In the genomic region with DNA sequence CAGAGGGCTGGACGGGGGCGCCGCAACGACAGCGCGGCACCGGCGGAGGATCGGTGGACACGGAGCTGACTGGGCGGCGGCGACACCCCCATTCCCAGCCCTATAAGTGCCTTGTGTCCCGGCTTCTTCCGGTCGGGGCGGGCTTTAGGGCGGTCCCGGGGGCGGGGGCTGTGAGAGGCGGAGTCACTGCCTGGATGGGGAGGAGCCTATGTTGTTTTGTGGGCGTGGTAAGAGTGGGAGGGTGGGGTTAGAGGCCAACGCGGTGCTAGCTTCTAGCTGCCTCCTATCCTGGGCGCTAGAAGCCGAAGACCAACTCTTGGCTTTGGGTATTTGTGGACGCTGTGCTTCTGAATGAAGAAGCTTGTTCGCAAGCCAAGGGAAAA, we compare ENCODE assay signal across 8 mouse cellular contexts. TPM values are rescaled to one million over a fixed set of nuclear protein-coding genes. Genes with fewer than 3 reads are reported as not detected.
A peak's percentile ranks its signal among the peaks of the same experiment; 100 is the strongest.
DNase-seq lines count a peak whose midpoint lies in the region; ATAC-seq and TF ChIP-seq lines count a peak whose summit lies in the region.

A gene (minus strand): TSS at position 120 of the 383 bp plus-strand sequence.

- H3K9me3 ChIP-seq in MEL (replicated peaks; ENCODE audit: insufficient read depth, low read length) = no peaks in the 10 kb centered on the region
- H3K9me3 ChIP-seq in forebrain, postnatal 0 days (ENCODE audit: low read length) = no peaks in the 10 kb centered on the region
- H3K9me3 ChIP-seq in neural tube, embryonic 15.5 days (replicated peaks) = no peaks in the 10 kb centered on the region

- DNase-seq in MEL (ENCODE audit: low read depth, low spot score) = peak; percentile 96
- DNase-seq in cerebellum, adult 2 months = peak; percentile 94 to 97
- peak; percentile 90 for DNase-seq in forebrain, postnatal 0 days
- peak; percentile 97 to 99 for DNase-seq in heart, postnatal 36 days
- peak; percentile 95 to 97 for DNase-seq in layer of hippocampus, adult 2 months (ENCODE audit: low spot score in 2 of 2)
- peak; percentile 98 for DNase-seq in lung, adult 2 months
- peak; percentile 98 for DNase-seq in testis, postnatal 10 days (ENCODE audit: low spot score)

- H3K4me3 ChIP-seq in MEL (ENCODE audit: control insufficient read depth in 1 of 2, insufficient read depth in 1 of 2, low read depth in 2 of 2, low read length in 2 of 2) = peak within 1 kb of the TSS; percentile 82 to 97
- H3K4me3 ChIP-seq in cerebellum, adult 2 months (replicated peaks; ENCODE audit: insufficient read depth, low read depth, low read length) = peak within 1 kb of the TSS; percentile 62
- peak within 1 kb of the TSS; percentile 94 for H3K4me3 ChIP-seq in forebrain, postnatal 0 days (ENCODE audit: low read depth, low read length)
- peak within 1 kb of the TSS; percentile 66 for H3K4me3 ChIP-seq in layer of hippocampus, adult 2 months
- H3K4me3 ChIP-seq in lung, adult 2 months (replicated peaks; ENCODE audit: extremely low read depth, low read depth, low read length) = peak within 1 kb of the TSS; percentile 60
- H3K4me3 ChIP-seq in neural tube, embryonic 15.5 days (replicated peaks) = peak within 1 kb of the TSS; percentile 98

- no peak for TF ChIP-seq EP300 in MEL (IDR thresholded peaks at IDR 0.05; ENCODE audit: low read depth in 1 of 2, low read length in 2 of 2)

- intact Hi-C loops in heart, postnatal 36 days (cut with DNase I) = no loop called here

- peaks cover 16% of the 10 kb centered on the region for H3K79me2 ChIP-seq in MEL (ENCODE audit: control insufficient read depth, insufficient read depth, low read length, poor library complexity)

- H3K4me1 ChIP-seq in MEL (ENCODE audit: control insufficient read depth in 1 of 2, insufficient read depth in 2 of 2, low read length in 2 of 2) = peaks cover 6 to 14% of the 10 kb centered on the region in 2 experiments; a peak in 3 of 4 replicates
- H3K4me1 ChIP-seq in cerebellum, adult 2 months (ENCODE audit: control insufficient read depth, insufficient read depth, low read length) = no peaks in the 10 kb centered on the region
- peaks cover 7% of the 10 kb centered on the region; the same call in 1 of the 2 replicates for H3K4me1 ChIP-seq in forebrain, postnatal 0 days (ENCODE audit: insufficient read depth)
- peaks cover 14% of the 10 kb centered on the region for H3K4me1 ChIP-seq in lung, adult 2 months (ENCODE audit: control insufficient read depth, insufficient read depth, low read length)
- peaks cover 15% of the 10 kb centered on the region for H3K4me1 ChIP-seq in neural tube, embryonic 15.5 days

- under 1% methylated on average over 28 of the region's 28 CpGs for WGBS in cerebellum, adult 2 months
- 2% methylated on average over 23 of the region's 28 CpGs for WGBS in forebrain, postnatal 0 days
- WGBS in lung, adult 2 months = under 1% methylated on average over 28 of the region's 28 CpGs
- WGBS in neural tube, embryonic 15.5 days = under 1% methylated on average over 28 of the region's 28 CpGs

- peak within 1 kb of the TSS; percentile 59 for H3K27ac ChIP-seq in MEL (ENCODE audit: control insufficient read depth, low read depth, low read length)
- H3K27ac ChIP-seq in cerebellum, adult 2 months (ENCODE audit: insufficient read depth, low read length) = no peak within 1 kb of the TSS
- 0 out of 2 replicates have a peak within 1 kb of the TSS, but pooled peaks have one; percentile 57 for H3K27ac ChIP-seq in forebrain, postnatal 0 days (ENCODE audit: low read depth, low read length)
- H3K27ac ChIP-seq in layer of hippocampus, adult 2 months = peak within 1 kb of the TSS; percentile 92
- peak within 1 kb of the TSS; percentile 83 for H3K27ac ChIP-seq in neural tube, embryonic 15.5 days (replicated peaks)

- TF ChIP-seq POLR2A in MEL (IDR thresholded peaks at IDR 0.05; ENCODE audit: control insufficient read depth in 1 of 2, insufficient read depth in 1 of 2, low read depth in 1 of 2, low read length in 2 of 2, poor library complexity in 1 of 2) = peak; percentile 91 to 94
- peak; percentile 77 for TF ChIP-seq POLR2A in cerebellum, adult 2 months (IDR thresholded peaks at IDR 0.05; ENCODE audit: borderline replicate concordance, insufficient read depth, low read length)
- TF ChIP-seq POLR2A in lung, adult 2 months (IDR thresholded peaks at IDR 0.05; ENCODE audit: borderline replicate concordance, extremely low read depth, low read depth, low read length) = peak; percentile 86; the same call in 1 of the 2 replicates

- TF ChIP-seq RAD21 in MEL (IDR thresholded peaks at IDR 0.05; ENCODE audit: low read depth, low read length) = no peak

- peak within 1 kb of the TSS; percentile 86 for H3K4me2 ChIP-seq in forebrain, postnatal 0 days (ENCODE audit: low read depth)
- peak within 1 kb of the TSS; percentile 63 for H3K4me2 ChIP-seq in neural tube, embryonic 15.5 days

- no peak for TF ChIP-seq CTCF in MEL (IDR thresholded peaks at IDR 0.05 in 2 of 3, conservative IDR thresholded peaks at IDR 0.05 in 1 of 3; ENCODE audit: control insufficient read depth in 1 of 3, insufficient read depth in 1 of 3, low read depth in 2 of 3, low read length in 3 of 3, poor library complexity in 1 of 3, severe bottlenecking in 1 of 3)
- TF ChIP-seq CTCF in cerebellum, adult 2 months (IDR thresholded peaks at IDR 0.05; ENCODE audit: borderline replicate concordance, insufficient read depth, low read depth, low read length) = no peak
- no peak for TF ChIP-seq CTCF in forebrain, postnatal 0 days (IDR thresholded peaks at IDR 0.05; ENCODE audit: low read depth)
- no peak for TF ChIP-seq CTCF in layer of hippocampus, adult 2 months (conservative IDR thresholded peaks at IDR 0.05)
- TF ChIP-seq CTCF in lung, adult 2 months (IDR thresholded peaks at IDR 0.05; ENCODE audit: insufficient read depth, low read length) = no peak

- H3K9ac ChIP-seq in MEL (ENCODE audit: control insufficient read depth, low read depth, low read length, poor library complexity, severe bottlenecking) = peak within 1 kb of the TSS; percentile 89
- peak within 1 kb of the TSS; percentile 76 for H3K9ac ChIP-seq in forebrain, postnatal 0 days
- peak within 1 kb of the TSS; percentile 74 for H3K9ac ChIP-seq in neural tube, embryonic 15.5 days (replicated peaks)

- peaks cover 0 to 19% of the 10 kb centered on the region in 2 experiments; a peak in 2 of 4 replicates for H3K36me3 ChIP-seq in MEL (ENCODE audit: control insufficient read depth in 1 of 2, insufficient read depth in 2 of 2, low read length in 2 of 2)
- no peaks in the 10 kb centered on the region for H3K36me3 ChIP-seq in forebrain, postnatal 0 days (ENCODE audit: insufficient read depth)
- no peaks in the 10 kb centered on the region for H3K36me3 ChIP-seq in neural tube, embryonic 15.5 days

- H3K27me3 ChIP-seq in MEL (ENCODE audit: control insufficient read depth in 1 of 2, insufficient read depth in 2 of 2, low read length in 2 of 2) = no peaks in the 10 kb centered on the region
- no peaks in the 10 kb centered on the region for H3K27me3 ChIP-seq in cerebellum, adult 2 months (ENCODE audit: control insufficient read depth, insufficient read depth, low read length)
- H3K27me3 ChIP-seq in forebrain, postnatal 0 days (ENCODE audit: insufficient read depth, low read length) = no peaks in the 10 kb centered on the region
- H3K27me3 ChIP-seq in neural tube, embryonic 15.5 days (replicated peaks) = no peaks in the 10 kb centered on the region

- ATAC-seq in forebrain, postnatal 0 days = peak; percentile 98
- ATAC-seq in neural tube, embryonic 15.5 days (ENCODE audit: low FRiP score) = peak; percentile 99

TF ChIP-seq in MEL, 35 proteins besides CTCF, POLR2A, EP300 and RAD21 (continues in another document):
- 0 out of 2 replicates have a peak, but pooled peaks have one; percentile 4 for TF ChIP-seq MXI1 (IDR thresholded peaks at IDR 0.05; ENCODE audit: low read depth, low read length)
- peak; percentile 93 for TF ChIP-seq POLR2AphosphoS2 (IDR thresholded peaks at IDR 0.05; ENCODE audit: low read length)
- no peak for TF ChIP-seq RCOR1 (IDR thresholded peaks at IDR 0.05; ENCODE audit: low read depth, low read length)
- TF ChIP-seq MAZ (IDR thresholded peaks at IDR 0.05; ENCODE audit: low read depth, low read length) = peak; percentile 87
- TF ChIP-seq ZC3H11A (IDR thresholded peaks at IDR 0.05; ENCODE audit: low read depth, low read length) = no peak
- no peak for TF ChIP-seq KAT2A (conservative IDR thresholded peaks at IDR 0.05; ENCODE audit: low read depth, low read length)
- peak; percentile 92 for TF ChIP-seq TBP (IDR thresholded peaks at IDR 0.05; ENCODE audit: low read depth, low read length)
- peak; percentile 94 for TF ChIP-seq ELF1 (IDR thresholded peaks at IDR 0.05; ENCODE audit: low read depth, low read length)
- peak; percentile 96 for TF ChIP-seq ZMIZ1 (IDR thresholded peaks at IDR 0.05; ENCODE audit: low read depth, low read length)
- TF ChIP-seq USF1 (IDR thresholded peaks at IDR 0.05; ENCODE audit: low read depth, low read length) = 0 out of 2 replicates have a peak, but pooled peaks have one; percentile 31
- TF ChIP-seq MAX (IDR thresholded peaks at IDR 0.05; ENCODE audit: low read length) = peak; percentile 46; the same call in 1 of the 2 replicates
- no peak for TF ChIP-seq GABPA (IDR thresholded peaks at IDR 0.05; ENCODE audit: low read depth, low read length)
- TF ChIP-seq ZKSCAN1 (IDR thresholded peaks at IDR 0.05; ENCODE audit: low read depth, low read length) = no peak
- peak; percentile 65 for TF ChIP-seq TCF12 (IDR thresholded peaks at IDR 0.05; ENCODE audit: low read depth, low read length)
- TF ChIP-seq CHD2 (IDR thresholded peaks at IDR 0.05; ENCODE audit: low read length) = no peak
- TF ChIP-seq NELFE (IDR thresholded peaks at IDR 0.05; ENCODE audit: low read depth, low read length) = peak; percentile 94
- TF ChIP-seq ZNF384 (IDR thresholded peaks at IDR 0.05; ENCODE audit: low read depth, low read length) = 0 out of 2 replicates have a peak, but pooled peaks have one; percentile 36
- no peak for TF ChIP-seq BHLHE40 (IDR thresholded peaks at IDR 0.05; ENCODE audit: borderline replicate concordance, low read depth, low read length)
- TF ChIP-seq USF2 (IDR thresholded peaks at IDR 0.05; ENCODE audit: borderline replicate concordance in 1 of 2, insufficient read depth in 1 of 2, low read depth in 1 of 2, low read length in 2 of 2) = no peak

RNA-seq across cellular contexts. Expression of the gene that starts here (rescaled TPM):
- total RNA-seq in MEL (2012; rRNA removed) = 4.3 and 4.8 TPM in 2 replicates
- polyA plus RNA-seq in MEL (2012; ENCODE audit: insufficient read depth in 1 of 2, insufficient read length in 2 of 2, low read depth in 1 of 2, low replicate concordance in 2 of 2, missing spikeins in 1 of 2) = 1 to 10 TPM in 1 of 2 experiments, not detected in 1; 5.7 TPM
- 7.6 and 8.6 TPM in 2 replicates for polyA plus RNA-seq in cerebellum, adult 2 months (2012; rRNA removed)
- 4.9 and 8.4 TPM in 2 replicates for total RNA-seq in forebrain, postnatal 0 days (2014; rRNA removed)
- 0.65 and 1.7 TPM in 2 replicates for polyA plus RNA-seq in forebrain, postnatal 0 days (2015; fragmentation: Nextera tagmentation; extraction: Ambion mirVana)
- total RNA-seq in heart, postnatal 36 days (2021) = 10 to 100 TPM; 10.2 to 12.9 TPM
- total RNA-seq in layer of hippocampus, adult 2 months (2021) = 10 to 100 TPM; 11.2 to 11.8 TPM
- polyA plus RNA-seq in lung, adult 2 months (2012; rRNA removed) = 23.0 and 28.7 TPM in 2 replicates
- polyA plus RNA-seq in neural tube, embryonic 15.5 days (2015; fragmentation: Nextera tagmentation; extraction: Ambion mirVana) = 4.1 and 6.5 TPM in 2 replicates
